Mouse (Mus musculus) B cell, adult 67 days (primary cell): ENCODE results near the gene Ccdc134. TPM values are rescaled to one million over a fixed set of nuclear protein-coding genes. Genes with fewer than 3 reads are reported as not detected.

Experiments used
- total RNA-seq, 2 experiments: library from RNA; stranded (reverse); gene quantifications; 4 replicates each; pipeline ENCODE4 v1.2.4; 2023

The Ccdc134 gene
- 10 to 100 TPM; 57.8 to 66.3 TPM for total RNA-seq

DNA sequence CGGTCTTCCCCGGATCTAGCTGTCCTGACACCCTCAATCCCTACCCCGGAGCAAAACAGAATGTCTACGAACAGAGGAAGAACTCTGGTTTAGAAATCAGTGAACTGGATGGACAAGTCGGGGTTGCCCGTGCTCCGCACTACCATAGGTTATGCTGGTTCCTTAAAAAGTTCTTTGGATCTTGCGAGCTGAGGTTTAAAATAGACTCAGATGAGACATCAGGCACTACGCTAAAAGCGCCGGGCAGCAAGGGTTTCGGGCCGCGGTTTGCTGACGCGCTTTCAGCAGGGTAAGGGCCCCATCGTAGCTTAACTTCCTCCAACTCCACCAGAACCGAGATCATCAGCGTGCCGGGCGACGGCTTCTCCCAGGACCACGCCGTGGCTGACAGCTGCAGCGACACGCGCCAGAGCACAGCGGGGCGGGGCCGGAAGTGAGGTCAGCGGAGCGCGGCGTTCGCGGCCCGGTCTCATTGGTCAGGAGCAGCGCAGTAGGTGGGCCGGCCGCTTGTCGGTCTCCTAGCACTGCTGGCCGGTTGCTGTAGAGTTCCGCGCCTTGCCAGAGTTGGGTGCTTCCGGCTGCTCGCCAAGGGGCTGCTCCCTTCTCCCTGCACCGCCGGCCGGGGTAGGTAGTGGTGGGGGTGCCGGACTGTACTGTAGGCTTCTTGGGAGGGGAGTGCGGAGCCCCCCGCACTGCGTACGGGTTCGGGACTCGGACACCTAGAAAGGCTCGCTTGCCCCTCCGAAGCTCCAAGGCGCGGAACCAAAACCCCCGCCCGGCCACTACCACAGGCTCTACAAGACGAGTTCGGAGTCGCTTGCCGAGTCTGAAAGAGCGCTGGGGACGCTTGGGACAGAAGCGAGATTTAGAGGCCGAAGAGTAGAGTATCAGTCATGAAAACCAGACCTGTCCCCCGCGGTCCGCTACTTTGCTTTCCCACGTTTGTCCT lies at the start of gene Ccdc134:
Gene Ccdc134, plus strand, starts transcription at position 497 of the 949 bp plus-strand sequence.

DNA sequence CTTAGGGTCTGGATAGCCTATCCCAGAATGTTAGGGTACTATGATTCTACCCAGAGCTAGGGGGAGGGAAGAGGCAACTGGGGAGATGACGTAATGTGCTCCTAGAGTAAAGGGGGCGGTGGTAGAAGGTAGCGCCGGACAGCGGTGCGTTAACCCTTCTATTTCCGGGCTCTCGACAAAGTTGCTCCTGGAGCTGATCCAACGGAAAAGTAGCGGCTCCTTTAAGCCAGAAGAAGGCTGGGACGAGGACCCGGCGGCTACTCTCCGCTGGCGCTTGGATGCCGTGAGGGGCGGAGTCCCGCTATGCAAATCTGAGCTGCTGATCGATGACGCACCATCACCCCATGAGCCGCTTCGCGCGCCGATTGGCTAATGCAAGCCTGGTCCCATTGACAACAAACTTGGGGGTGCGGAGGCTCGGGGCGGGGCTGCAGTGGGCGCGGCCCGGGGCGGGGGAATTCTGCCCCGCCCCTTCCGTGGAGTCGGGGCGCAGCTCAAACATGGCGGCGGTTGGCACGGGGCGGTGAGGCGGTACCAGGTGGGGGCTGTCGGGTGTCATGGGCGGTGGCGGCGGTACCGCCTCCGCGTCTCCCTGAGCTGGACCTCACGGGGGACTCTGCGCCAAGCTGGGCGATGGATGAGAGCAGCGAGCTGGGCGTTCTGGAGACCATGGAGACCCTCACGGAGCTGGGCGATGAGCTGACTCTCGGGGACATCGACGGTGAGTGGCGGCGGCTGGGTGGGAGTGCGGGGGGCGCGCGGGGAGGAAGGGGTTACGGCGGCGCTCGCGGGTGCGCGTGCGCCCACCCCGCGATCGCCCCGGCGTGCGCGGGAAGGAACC lies 19.3 kb downstream of the Ccdc134 start, which contains the start of gene Srebf2:
Gene Srebf2, plus strand, starts transcription at position 412 of the 841 bp plus-strand sequence.

Other genes starting within 250 kb of the Ccdc134 start
- 10 to 100 TPM; 22.9 to 23.7 TPM for gene Polr3h, start 201.7 kb upstream of the Ccdc134 start, total RNA-seq
- under 1 TPM; 0.15 TPM for gene Csdc2, start 191.2 kb upstream of the Ccdc134 start, total RNA-seq
- 10 to 100 TPM; 20.5 to 22.3 TPM for gene Pmm1, start 167.0 kb upstream of the Ccdc134 start, total RNA-seq
- gene 1700029P11Rik, start 147.4 kb upstream of the Ccdc134 start, total RNA-seq, result not detected
- gene Xrcc6, start 140.1 kb upstream of the Ccdc134 start, total RNA-seq, result 10 to 100 TPM; 36.6 to 36.9 TPM
- gene Desi1, start 94.1 kb upstream of the Ccdc134 start, total RNA-seq, result 10 to 100 TPM; 26.1 to 31.1 TPM
- gene Snu13, start 80.3 kb upstream of the Ccdc134 start, total RNA-seq, result 100 to 1,000 TPM; 102 to 122 TPM
- gene 4930407I10Rik, start 68.8 kb upstream of the Ccdc134 start, total RNA-seq, result not detected
- not detected for gene Mei1, start 57.9 kb upstream of the Ccdc134 start, total RNA-seq
- 100 to 1,000 TPM; 225 to 242 TPM for gene Srebf2, start 19.3 kb downstream of the Ccdc134 start, total RNA-seq
- 1 to 10 TPM; 7.9 to 8.9 TPM for gene Shisa8, start 84.9 kb downstream of the Ccdc134 start, total RNA-seq
- gene Tnfrsf13c, start 96.4 kb downstream of the Ccdc134 start, total RNA-seq, result 100 to 1,000 TPM; 350 to 394 TPM
- gene Cenpm, start 116.8 kb downstream of the Ccdc134 start, total RNA-seq, result 1 to 10 TPM in 1 of 2 experiments, not detected in 1; 3.9 TPM
- gene 1500009C09Rik, start 124.5 kb downstream of the Ccdc134 start, total RNA-seq, result not detected
- not detected for gene Sept3, start 147.0 kb downstream of the Ccdc134 start, total RNA-seq
- gene Wbp2nl, start 171.0 kb downstream of the Ccdc134 start, total RNA-seq, result not detected
- 10 to 100 TPM; 40.2 to 52.2 TPM for gene Naga, start 211.0 kb downstream of the Ccdc134 start, total RNA-seq
- not detected for gene Pheta2, start 211.0 kb downstream of the Ccdc134 start, total RNA-seq
- gene Smdt1, start 211.0 kb downstream of the Ccdc134 start, total RNA-seq, result 10 to 100 TPM; 78.1 to 82.2 TPM
- gene Ndufa6, start 226.4 kb downstream of the Ccdc134 start, total RNA-seq, result 100 to 1,000 TPM; 119 to 121 TPM